Mouse (Mus musculus) brain, adult 2 months (tissue): ENCODE results near the gene Ltf.

ENCODE experiments used
- DNase-seq: peaks from one replicate; pipeline ENCODE4 v3.0.0; 2011; ENCODE audit warnings: low read depth, low spot score

Gene Ltf

DNA sequence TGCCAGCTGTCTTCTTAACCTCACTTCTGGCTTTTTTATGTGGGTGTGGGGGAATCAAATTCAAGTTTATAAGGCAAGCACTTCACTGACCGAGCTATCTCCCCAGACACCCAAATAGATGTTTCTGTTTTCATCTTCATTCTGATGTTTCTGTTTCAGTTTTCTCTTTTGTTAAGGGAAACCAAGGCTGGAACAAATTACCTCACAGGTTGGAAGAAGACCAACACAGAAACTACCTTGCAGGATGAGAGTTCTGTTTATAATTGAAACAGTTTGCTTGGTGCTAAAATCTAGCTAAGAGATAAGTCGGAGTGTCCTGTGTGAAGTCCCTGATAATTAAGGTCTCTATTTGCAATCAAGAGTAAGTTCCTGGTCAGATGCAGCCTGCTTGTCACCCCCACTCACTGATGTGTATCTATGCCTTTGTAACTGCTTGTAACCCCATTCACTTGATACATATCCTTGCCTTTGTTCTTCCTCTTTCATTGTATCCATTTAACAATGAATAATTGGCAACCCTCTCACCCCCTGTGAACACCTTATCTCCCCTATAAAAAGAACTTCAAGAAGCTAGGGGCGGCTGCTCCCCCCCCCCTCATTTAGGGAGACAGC lies 68.0 kb downstream of the Ltf start:
- no peak for DNase-seq

DNA sequence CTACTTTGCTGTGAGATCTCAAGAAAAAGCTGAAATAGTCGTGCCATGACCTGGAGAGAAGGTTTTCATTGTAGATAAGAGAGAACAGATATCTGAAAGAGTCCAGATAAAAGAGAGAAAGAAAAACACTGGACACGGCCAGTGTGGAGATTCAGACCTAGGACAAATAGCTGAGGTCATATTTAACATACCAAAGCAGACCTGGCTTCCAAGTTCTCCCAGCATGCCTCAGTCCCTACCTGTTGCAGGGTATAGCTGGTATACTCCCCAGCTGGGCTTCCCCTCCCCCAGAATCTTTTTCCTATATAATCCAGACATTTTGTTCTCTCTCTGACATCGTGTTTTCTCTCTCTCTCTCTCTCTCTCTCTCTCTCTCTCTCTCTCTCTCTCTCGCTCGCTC lies 68.9 kb downstream of the Ltf start:
- DNase-seq, result no peak

DNA sequence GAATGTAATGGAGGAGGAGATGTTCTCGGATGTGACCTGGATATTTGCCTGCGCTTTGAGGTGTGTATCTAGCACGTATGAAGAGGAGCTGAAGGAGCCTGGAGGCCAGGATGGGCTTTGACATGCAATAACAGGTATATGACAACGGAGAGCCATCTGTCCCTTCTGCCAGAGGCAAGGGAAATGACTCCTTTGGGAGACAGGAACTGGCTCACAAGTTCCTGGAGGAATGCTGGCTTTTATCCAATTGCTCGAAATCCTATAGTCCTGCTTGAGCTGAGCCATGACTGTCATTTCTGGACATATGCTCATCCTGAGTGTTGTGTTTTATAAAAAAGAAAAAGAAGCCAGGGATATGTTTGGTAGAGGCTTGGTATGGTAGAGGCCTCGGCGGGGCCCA lies 69.8 kb downstream of the Ltf start:
- no peak for DNase-seq
